Mouse (Mus musculus) liver, embryonic 18 days (tissue): Measurements from ENCODE around the gene Olfr1100. TPM values are rescaled to one million over a fixed set of nuclear protein-coding genes. Genes with fewer than 3 reads are reported as not detected.

ENCODE experiments used
- polyA plus RNA-seq: library from polyadenylated mRNA; depleted of rRNA; stranded (reverse); fragments of >200 nt; gene quantifications from 2 replicates; pipeline ENCODE4 v1.2.3, GENCODE M21; 2012; rRNA removed

Gene Olfr1100
- not detected in 2 replicates for polyA plus RNA-seq

DNA sequence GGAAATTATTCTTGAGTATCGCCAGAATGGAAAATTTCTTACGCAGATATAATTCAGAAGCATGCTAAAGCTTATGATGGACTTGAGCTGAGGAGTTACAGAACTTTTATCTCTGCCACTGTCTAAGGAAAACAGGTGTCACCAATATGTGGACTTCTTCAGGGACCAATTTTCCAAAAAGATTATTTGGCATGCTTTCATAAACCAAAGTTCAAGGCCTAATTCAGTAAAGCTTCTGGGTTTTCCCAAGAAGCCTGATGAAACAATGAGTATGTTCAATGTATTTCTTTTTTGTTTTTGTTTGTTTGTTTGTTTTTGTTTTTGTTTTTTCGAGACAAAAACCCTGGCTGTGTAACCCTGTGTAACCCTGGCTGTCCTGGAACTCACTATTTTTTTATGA, at the start of gene Olfr1100:
Olfr1100 (minus strand) TSS at position 101 of the 400 bp plus-strand sequence.

DNA sequence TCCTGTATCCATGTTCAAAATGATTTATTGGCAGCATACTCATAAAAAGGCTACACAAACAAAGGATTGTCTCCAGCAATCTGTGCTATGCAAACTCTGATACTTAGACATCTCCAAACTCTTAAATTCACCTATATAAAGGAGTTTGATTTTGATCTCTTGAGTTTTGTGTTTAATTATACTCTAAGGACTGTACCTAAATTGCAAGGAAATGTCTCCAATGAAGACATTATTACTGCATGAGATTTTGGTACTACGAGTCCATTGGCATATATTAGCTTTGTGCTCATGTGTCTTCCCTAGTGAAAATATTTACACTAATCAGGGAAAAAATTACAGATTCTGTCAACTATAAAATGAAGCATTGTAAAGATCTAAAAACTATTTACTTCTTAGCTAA, 47.2 kb upstream of the Olfr1100 start, which contains the start of gene Olfr1104:
Olfr1104 (minus strand) TSS at position 101 of the 400 bp plus-strand sequence.

DNA sequence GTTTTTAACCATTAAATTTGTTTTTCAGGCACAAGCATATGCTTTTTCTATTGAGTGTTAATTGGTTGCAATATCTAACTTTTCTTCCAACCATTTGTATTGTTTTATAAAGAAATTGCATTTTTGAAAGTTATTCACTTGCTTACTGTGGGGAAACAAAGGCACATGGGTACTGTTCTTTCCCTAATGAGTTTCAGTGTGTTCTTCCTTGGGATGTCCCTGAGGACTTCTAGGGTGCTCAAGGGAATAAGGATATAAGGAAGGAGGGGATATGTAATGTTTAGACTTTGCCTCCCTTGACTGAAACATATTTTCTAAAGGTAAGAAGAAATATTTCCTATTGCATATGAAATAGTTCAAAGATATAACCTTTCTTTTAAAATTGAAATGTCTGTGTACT, 18.3 kb upstream of the Olfr1100 start, which contains the start of gene Olfr1102:
Olfr1102 (plus strand) TSS at position 301 of the 400 bp plus-strand sequence.

GRCm38 (mm10) chr2:86991121-86991520, 11.4 kb upstream of the Olfr1100 start, which contains the start of gene Olfr1101:
TSS of gene Olfr1101 (minus strand) at chr2:86991221.

DNA sequence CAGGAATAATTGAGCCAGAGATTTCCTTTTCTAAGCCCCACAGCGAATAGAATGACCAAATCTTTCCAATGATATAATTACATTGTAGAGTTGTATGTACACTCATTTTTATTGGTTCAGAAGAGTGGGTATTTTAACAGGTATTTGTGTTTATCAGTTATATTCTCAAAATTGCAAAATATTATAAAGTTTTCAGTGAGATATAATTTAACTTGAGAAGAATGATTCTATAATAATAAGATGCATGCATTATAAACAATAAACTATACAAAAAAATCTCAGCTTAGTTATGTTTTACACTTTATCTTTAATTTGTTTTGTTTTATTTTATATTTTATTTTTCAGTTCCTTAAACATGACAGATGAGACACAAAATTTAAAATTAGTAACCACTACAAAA, 19.2 kb downstream of the Olfr1100 start, which contains the start of gene Olfr1099:
Olfr1099 (minus strand) TSS at position 101 of the 400 bp plus-strand sequence.

Other genes with a start within 250 kb of the Olfr1100 start
- gene Olfr1089, start 246.3 kb downstream of the Olfr1100 start, polyA plus RNA-seq = not detected in 2 replicates
- gene Olfr1090, start 221.0 kb downstream of the Olfr1100 start, polyA plus RNA-seq = not detected in 2 replicates
- not detected in 2 replicates for gene Olfr1093, start 197.5 kb downstream of the Olfr1100 start, polyA plus RNA-seq
- gene Olfr141, start 169.9 kb downstream of the Olfr1100 start, polyA plus RNA-seq = not detected in 2 replicates
- gene Olfr1094, start 155.3 kb downstream of the Olfr1100 start, polyA plus RNA-seq = not detected in 2 replicates
- not detected in 2 replicates for gene Olfr1095, start 128.3 kb downstream of the Olfr1100 start, polyA plus RNA-seq
- not detected in 2 replicates for gene Gm13723, start 105.2 kb downstream of the Olfr1100 start, polyA plus RNA-seq
- gene Olfr1097, start 87.7 kb downstream of the Olfr1100 start, polyA plus RNA-seq = not detected in 2 replicates
- gene Olfr1098, start 55.4 kb downstream of the Olfr1100 start, polyA plus RNA-seq = not detected in 2 replicates
- gene Olfr1099, start 19.3 kb downstream of the Olfr1100 start, polyA plus RNA-seq = not detected in 2 replicates
- gene Olfr1101, start 11.3 kb upstream of the Olfr1100 start, polyA plus RNA-seq = not detected in 2 replicates
- not detected in 2 replicates for gene Olfr1102, start 18.4 kb upstream of the Olfr1100 start, polyA plus RNA-seq
- not detected in 2 replicates for gene Olfr1104, start 47.1 kb upstream of the Olfr1100 start, polyA plus RNA-seq
- not detected in 2 replicates for gene Olfr1105, start 56.6 kb upstream of the Olfr1100 start, polyA plus RNA-seq
- not detected in 2 replicates for gene Olfr1106, start 72.3 kb upstream of the Olfr1100 start, polyA plus RNA-seq
- gene Olfr1107, start 95.9 kb upstream of the Olfr1100 start, polyA plus RNA-seq = not detected in 2 replicates
- gene Olfr1109, start 116.1 kb upstream of the Olfr1100 start, polyA plus RNA-seq = not detected in 2 replicates
- gene Olfr259, start 134.6 kb upstream of the Olfr1100 start, polyA plus RNA-seq = not detected in 2 replicates
- gene Olfr1110, start 160.3 kb upstream of the Olfr1100 start, polyA plus RNA-seq = not detected in 2 replicates
- not detected in 2 replicates for gene Olfr1111, start 172.7 kb upstream of the Olfr1100 start, polyA plus RNA-seq
- gene Olfr1112, start 207.8 kb upstream of the Olfr1100 start, polyA plus RNA-seq = not detected in 2 replicates
- not detected in 2 replicates for gene Olfr1113, start 229.0 kb upstream of the Olfr1100 start, polyA plus RNA-seq